18 mouse cellular contexts compared by ENCODE assay signal in the genomic region with DNA sequence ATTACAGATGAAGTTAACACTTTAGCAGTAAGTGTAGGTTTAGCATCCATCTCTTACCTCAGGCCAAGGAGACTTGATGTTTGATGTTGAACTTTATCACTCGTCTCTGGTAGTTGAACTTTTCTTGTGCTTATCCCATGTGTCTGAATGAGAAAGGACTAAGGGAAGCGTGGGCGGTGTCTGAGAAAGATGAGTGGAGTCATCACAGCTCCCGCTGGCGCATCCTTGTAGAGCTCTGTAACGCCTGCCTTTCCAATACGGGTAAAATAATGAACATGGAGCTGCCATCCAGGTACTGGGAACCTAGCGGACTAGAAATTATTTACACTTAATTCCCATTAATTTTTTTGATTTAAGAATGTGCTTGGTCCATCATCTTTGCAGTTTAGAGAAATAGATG.
"Had no signal": no experiment of that assay in that cellular context is flagged by ENCODE, and none has a peak within 500 bp of the region (broad histone marks: within the 10 kb centered on the region; RNA-seq: fewer than 3 reads in every experiment).

No protein-coding gene starts in this region.

- H3K4me3 ChIP-seq: liver, embryonic 15.5 days; lung, embryonic 15.5 days; megakaryocyte, embryonic 14.5 days; midbrain, embryonic 13.5 days; midbrain, embryonic 15.5 days; neural tube, embryonic 12.5 days; stomach, embryonic 15.5 days had no signal

- DNase-seq: liver, postnatal 0 days; lung, adult 2 months; lung, postnatal 14 days; lung, postnatal 36 days; thymus, adult 18-20 months; thymus, postnatal 14 days; thymus, postnatal 36 days had no signal

- H3K9ac ChIP-seq: liver, embryonic 15.5 days; liver, postnatal 0 days; lung, embryonic 15.5 days; midbrain, embryonic 13.5 days; midbrain, embryonic 15.5 days; neural tube, embryonic 12.5 days; stomach, embryonic 15.5 days had no signal

- H3K27me3 ChIP-seq: liver, embryonic 15.5 days; lung, embryonic 15.5 days; megakaryocyte, embryonic 14.5 days; midbrain, embryonic 13.5 days; midbrain, embryonic 15.5 days; neural tube, embryonic 12.5 days; stomach, embryonic 15.5 days had no signal

- ATAC-seq: liver, postnatal 0 days; lung, postnatal 0 days; midbrain, embryonic 13.5 days; midbrain, embryonic 15.5 days had no signal

- H3K27ac ChIP-seq: liver, embryonic 15.5 days; lung, embryonic 15.5 days; macrophage; midbrain, embryonic 13.5 days; midbrain, embryonic 15.5 days; neural tube, embryonic 12.5 days; stomach, embryonic 15.5 days; stomach, postnatal 0 days had no signal

- H3K9me3 ChIP-seq: liver, embryonic 15.5 days; lung, embryonic 15.5 days; megakaryocyte, embryonic 14.5 days; midbrain, embryonic 13.5 days; midbrain, embryonic 15.5 days; neural tube, embryonic 12.5 days; stomach, embryonic 15.5 days had no signal

- H3K36me3 ChIP-seq: midbrain, embryonic 15.5 days had no signal

- H3K4me1 ChIP-seq: lung, embryonic 15.5 days; midbrain, embryonic 13.5 days; midbrain, embryonic 15.5 days; neural tube, embryonic 12.5 days; stomach, embryonic 15.5 days had no signal

- H3K4me2 ChIP-seq: liver, embryonic 15.5 days; lung, embryonic 15.5 days; midbrain, embryonic 11.5 days; midbrain, embryonic 13.5 days; midbrain, embryonic 15.5 days; neural tube, embryonic 12.5 days; stomach, embryonic 15.5 days had no signal
